Mouse (Mus musculus): ENCODE measurements around the gene Acox2. TPM values are rescaled to one million over a fixed set of nuclear protein-coding genes. Genes with fewer than 3 reads are reported as not detected.

Gene Acox2
- polyA plus RNA-seq (2014; fragmentation: Nextera tagmentation; extraction: Ambion mirVana): 1.0 and 1.2 TPM in 2 replicates

GRCm38 (mm10) chr14:8259166-8259565 is at the start of gene Acox2:
TSS of gene Acox2 (minus strand) at chr14:8259353.
- WGBS: 78% methylated on average over 3 of the region's 3 CpGs
- Histone ChIP-seq H3K4me3 (ENCODE audit: low read depth, low read length) (no peak within 1 kb of the TSS), H3K27me3 (replicated peaks; ENCODE audit: control insufficient read depth, insufficient read depth, low read length) (no peaks in the 10 kb centered on the region), H3K4me2 (no peak within 1 kb of the TSS), H3K36me3 (ENCODE audit: control insufficient read depth, insufficient read depth, low read length) (no peaks in the 10 kb centered on the region), H3K27ac (ENCODE audit: low read depth, low read length) (no peak within 1 kb of the TSS), H3K4me1 (replicated peaks; ENCODE audit: control insufficient read depth, insufficient read depth, low read length) (0 out of 2 replicates have a peak, but pooled peaks cover 2% of the 10 kb centered on the region), H3K9me3 (ENCODE audit: control insufficient read depth, low read length) (no peaks in the 10 kb centered on the region), H3K9ac (ENCODE audit: low read depth, low read length) (no peak within 1 kb of the TSS)
- DNase-seq (ENCODE audit: low spot score) (no peak), ATAC-seq (replicated peaks; ENCODE audit: low FRiP score) (no peak)

- Histone ChIP-seq H3K36me3 (ENCODE audit: control insufficient read depth, insufficient read depth, low read length) (no peaks in the 10 kb centered on the region), H3K4me1 (replicated peaks; ENCODE audit: control insufficient read depth, insufficient read depth, low read length) (no peaks in the 10 kb centered on the region), H3K9ac (ENCODE audit: low read depth, low read length) (no peak overlapping the region), H3K27ac (ENCODE audit: low read depth, low read length) (no peak overlapping the region), H3K4me2 (no peak overlapping the region), H3K27me3 (replicated peaks; ENCODE audit: control insufficient read depth, insufficient read depth, low read length) (peaks cover 3% of the 10 kb centered on the region; the same call in 1 of the 2 replicates), H3K9me3 (ENCODE audit: control insufficient read depth, low read length) (no peaks in the 10 kb centered on the region), H3K4me3 (ENCODE audit: low read depth, low read length) (no peak overlapping the region)
- DNase-seq (ENCODE audit: low spot score): no peak
- ATAC-seq (replicated peaks; ENCODE audit: low FRiP score): no peak
- WGBS: 52% methylated on average over 3 of the region's 3 CpGs
Measured at GRCm38 (mm10) chr14:8308650-8309049, 49.5 kb upstream of the Acox2 start.

DNA sequence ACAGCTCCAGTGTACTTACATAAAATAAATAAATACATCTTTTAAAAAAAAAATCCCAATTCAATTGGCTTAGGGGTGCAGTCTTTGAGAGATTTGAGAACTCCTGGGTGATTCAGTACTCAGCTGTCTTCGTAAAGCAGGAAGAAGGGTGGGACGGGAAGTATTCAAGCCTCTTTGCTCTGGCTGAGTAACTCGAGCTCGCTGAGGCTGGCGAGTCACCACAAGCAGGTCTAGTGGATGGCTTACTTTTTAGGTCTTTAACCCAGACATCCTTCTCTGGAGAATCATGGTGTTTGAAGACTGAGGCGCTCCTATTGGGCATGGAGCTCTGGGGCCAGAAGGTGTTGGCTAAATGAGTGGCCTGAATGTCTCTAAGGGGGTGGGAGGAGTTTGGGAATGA is 47.7 kb upstream of the Acox2 start:
- no peak overlapping the region for H3K4me3 ChIP-seq (ENCODE audit: low read depth, low read length)
- H3K4me2 ChIP-seq: no peak overlapping the region
- DNase-seq (ENCODE audit: low spot score) (no peak), ATAC-seq (replicated peaks; ENCODE audit: low FRiP score) (no peak)
- H3K27ac ChIP-seq (ENCODE audit: low read depth, low read length): no peak overlapping the region
- no peaks in the 10 kb centered on the region for H3K4me1 ChIP-seq (replicated peaks; ENCODE audit: control insufficient read depth, insufficient read depth, low read length)
- H3K27me3 ChIP-seq (replicated peaks; ENCODE audit: control insufficient read depth, insufficient read depth, low read length): peaks cover 3% of the 10 kb centered on the region; the same call in 1 of the 2 replicates
- H3K9me3 ChIP-seq (ENCODE audit: control insufficient read depth, low read length): no peaks in the 10 kb centered on the region
- 71% methylated on average over 6 of the region's 6 CpGs for WGBS
- H3K36me3 ChIP-seq (ENCODE audit: control insufficient read depth, insufficient read depth, low read length): no peaks in the 10 kb centered on the region
- H3K9ac ChIP-seq (ENCODE audit: low read depth, low read length): no peak overlapping the region

DNA sequence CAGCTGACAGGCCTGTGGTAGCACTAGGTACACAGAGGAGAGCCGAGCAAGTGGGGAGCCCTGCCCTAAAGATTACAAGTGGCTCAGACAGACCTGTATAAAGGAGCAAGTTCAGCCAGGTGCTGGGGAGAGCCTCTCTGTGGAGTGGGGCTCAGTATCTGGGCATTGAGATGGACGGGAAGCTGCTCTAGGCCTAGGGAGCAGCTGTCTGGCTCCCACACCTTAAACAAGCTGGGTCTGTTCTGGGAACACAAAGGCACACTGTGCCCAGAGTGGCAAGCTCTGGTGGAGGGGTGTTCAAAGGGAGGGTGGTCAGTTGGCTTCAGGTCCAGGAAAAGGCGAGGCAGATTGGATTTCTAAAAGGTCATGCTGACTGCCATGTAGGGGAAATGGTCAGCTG is 45.9 kb upstream of the Acox2 start:
- Histone ChIP-seq H3K27ac (ENCODE audit: low read depth, low read length) (no peak overlapping the region), H3K4me2 (no peak overlapping the region), H3K4me3 (ENCODE audit: low read depth, low read length) (no peak overlapping the region), H3K4me1 (replicated peaks; ENCODE audit: control insufficient read depth, insufficient read depth, low read length) (no peaks in the 10 kb centered on the region), H3K9ac (ENCODE audit: low read depth, low read length) (no peak overlapping the region), H3K27me3 (replicated peaks; ENCODE audit: control insufficient read depth, insufficient read depth, low read length) (peaks cover 3% of the 10 kb centered on the region; the same call in 1 of the 2 replicates), H3K9me3 (ENCODE audit: control insufficient read depth, low read length) (no peaks in the 10 kb centered on the region), H3K36me3 (ENCODE audit: control insufficient read depth, insufficient read depth, low read length) (no peaks in the 10 kb centered on the region)
- WGBS: 62% methylated on average over 3 of the region's 3 CpGs
- DNase-seq (ENCODE audit: low spot score) (no peak), ATAC-seq (replicated peaks; ENCODE audit: low FRiP score) (no peak)

DNA sequence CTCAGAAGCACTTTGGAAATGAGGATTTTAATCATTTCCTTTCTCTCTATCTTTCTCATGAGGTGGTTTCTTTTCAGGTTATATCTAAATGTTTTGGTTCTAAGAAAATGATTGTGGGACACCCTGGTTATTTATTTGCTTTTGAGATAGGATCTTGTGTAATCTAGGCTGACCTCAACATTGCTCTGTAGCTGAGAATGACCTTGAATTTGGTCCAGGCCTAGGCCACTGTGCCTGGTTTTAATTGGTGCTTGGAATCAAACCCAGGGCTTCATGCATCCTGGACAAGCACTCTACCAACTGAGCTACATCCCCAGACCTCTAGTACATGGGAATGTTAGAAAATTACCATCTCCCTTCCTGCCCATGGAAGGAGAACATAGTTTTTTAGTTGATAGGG is 44.9 kb upstream of the Acox2 start:
- H3K9ac ChIP-seq (ENCODE audit: low read depth, low read length): no peak overlapping the region
- no peak overlapping the region for H3K27ac ChIP-seq (ENCODE audit: low read depth, low read length)
- H3K9me3 ChIP-seq (ENCODE audit: control insufficient read depth, low read length): no peaks in the 10 kb centered on the region
- H3K27me3 ChIP-seq (replicated peaks; ENCODE audit: control insufficient read depth, insufficient read depth, low read length): peaks cover 3% of the 10 kb centered on the region; the same call in 1 of the 2 replicates
- no peak for DNase-seq (ENCODE audit: low spot score)
- H3K4me3 ChIP-seq (ENCODE audit: low read depth, low read length): no peak overlapping the region
- H3K4me2 ChIP-seq: no peak overlapping the region
- ATAC-seq (replicated peaks; ENCODE audit: low FRiP score): no peak
- H3K36me3 ChIP-seq (ENCODE audit: control insufficient read depth, insufficient read depth, low read length): no peaks in the 10 kb centered on the region
- H3K4me1 ChIP-seq (replicated peaks; ENCODE audit: control insufficient read depth, insufficient read depth, low read length): no peaks in the 10 kb centered on the region

DNA sequence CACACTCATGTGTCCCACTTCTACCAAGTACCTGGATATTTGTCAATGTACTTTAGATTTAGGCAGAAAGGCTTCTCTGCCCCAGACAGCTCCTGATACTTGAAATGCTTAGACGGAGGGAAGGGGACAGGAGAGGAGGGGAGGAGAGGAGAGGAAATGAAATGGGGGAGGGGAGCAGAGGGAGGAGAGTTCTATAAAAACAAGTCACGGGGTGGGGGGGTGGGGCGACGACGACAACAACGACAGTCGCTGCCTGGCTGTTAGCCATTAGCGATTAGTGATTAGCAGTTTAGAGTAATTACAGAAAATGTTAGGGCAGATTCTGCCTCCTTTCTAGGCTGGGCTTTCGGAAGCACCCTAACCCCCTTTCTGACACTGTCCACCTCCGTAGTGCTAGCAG is 43.5 kb upstream of the Acox2 start:
- ATAC-seq (replicated peaks; ENCODE audit: low FRiP score): no peak
- no peaks in the 10 kb centered on the region for H3K4me1 ChIP-seq (replicated peaks; ENCODE audit: control insufficient read depth, insufficient read depth, low read length)
- no peak overlapping the region for H3K9ac ChIP-seq (ENCODE audit: low read depth, low read length)
- DNase-seq (ENCODE audit: low spot score): no peak
- H3K9me3 ChIP-seq (ENCODE audit: control insufficient read depth, low read length): no peaks in the 10 kb centered on the region
- H3K36me3 ChIP-seq (ENCODE audit: control insufficient read depth, insufficient read depth, low read length): no peaks in the 10 kb centered on the region
- H3K4me2 ChIP-seq: no peak overlapping the region
- peaks cover 3% of the 10 kb centered on the region; the same call in 1 of the 2 replicates for H3K27me3 ChIP-seq (replicated peaks; ENCODE audit: control insufficient read depth, insufficient read depth, low read length)
- no peak overlapping the region for H3K4me3 ChIP-seq (ENCODE audit: low read depth, low read length)
- WGBS: 17% methylated on average over 10 of the region's 10 CpGs
- no peak overlapping the region for H3K27ac ChIP-seq (ENCODE audit: low read depth, low read length)

GRCm38 (mm10) chr14:8300281-8300680 is 41.1 kb upstream of the Acox2 start:
- no peak for ATAC-seq (replicated peaks; ENCODE audit: low FRiP score)
- H3K4me3 ChIP-seq (ENCODE audit: low read depth, low read length): no peak overlapping the region
- no peak overlapping the region for H3K9ac ChIP-seq (ENCODE audit: low read depth, low read length)
- H3K27me3 ChIP-seq (replicated peaks; ENCODE audit: control insufficient read depth, insufficient read depth, low read length): no peaks in the 10 kb centered on the region; the same call in 1 of the 2 replicates
- no peaks in the 10 kb centered on the region for H3K9me3 ChIP-seq (ENCODE audit: control insufficient read depth, low read length)
- H3K4me2 ChIP-seq: no peak overlapping the region
- H3K27ac ChIP-seq (ENCODE audit: low read depth, low read length): no peak overlapping the region
- no peaks in the 10 kb centered on the region for H3K4me1 ChIP-seq (replicated peaks; ENCODE audit: control insufficient read depth, insufficient read depth, low read length)
- no peaks in the 10 kb centered on the region for H3K36me3 ChIP-seq (ENCODE audit: control insufficient read depth, insufficient read depth, low read length)
- no peak for DNase-seq (ENCODE audit: low spot score)
- 21% methylated on average over 8 of the region's 8 CpGs for WGBS

GRCm38 (mm10) chr14:8297889-8298293 is 38.7 kb upstream of the Acox2 start:
- no peak overlapping the region for H3K27ac ChIP-seq (ENCODE audit: low read depth, low read length)
- H3K4me3 ChIP-seq (ENCODE audit: low read depth, low read length): no peak overlapping the region
- no peaks in the 10 kb centered on the region for H3K4me1 ChIP-seq (replicated peaks; ENCODE audit: control insufficient read depth, insufficient read depth, low read length)
- no peaks in the 10 kb centered on the region for H3K9me3 ChIP-seq (ENCODE audit: control insufficient read depth, low read length)
- no peak overlapping the region for H3K9ac ChIP-seq (ENCODE audit: low read depth, low read length)
- no peaks in the 10 kb centered on the region; the same call in 1 of the 2 replicates for H3K27me3 ChIP-seq (replicated peaks; ENCODE audit: control insufficient read depth, insufficient read depth, low read length)
- no peak overlapping the region for H3K4me2 ChIP-seq
- DNase-seq (ENCODE audit: low spot score) (no peak), ATAC-seq (replicated peaks; ENCODE audit: low FRiP score) (no peak)
- WGBS: 75% methylated on average over 5 of the region's 5 CpGs
- H3K36me3 ChIP-seq (ENCODE audit: control insufficient read depth, insufficient read depth, low read length): no peaks in the 10 kb centered on the region

DNA sequence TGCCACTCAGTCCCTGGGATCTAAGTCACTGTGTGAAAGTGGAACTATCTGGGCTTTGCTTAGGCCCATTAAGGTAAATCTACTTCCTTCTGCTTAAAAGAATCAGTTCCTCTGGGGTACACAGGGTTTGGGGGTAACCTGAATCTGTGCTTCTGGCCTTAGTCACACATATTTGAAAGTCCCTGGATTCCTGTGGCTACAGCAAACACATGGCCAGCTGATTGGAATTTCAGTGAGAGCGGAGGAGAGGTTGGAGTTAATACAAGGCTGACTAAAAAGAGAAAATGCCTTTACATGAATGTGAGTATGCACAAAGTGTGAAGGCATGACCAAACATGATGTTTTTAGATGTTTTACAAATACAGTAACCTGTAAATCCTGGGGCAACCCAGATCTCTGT is 35.1 kb upstream of the Acox2 start:
- H3K4me2 ChIP-seq: no peak overlapping the region
- H3K27ac ChIP-seq (ENCODE audit: low read depth, low read length): no peak overlapping the region
- 81% methylated on average over 1 of the region's 1 CpGs for WGBS
- no peak for DNase-seq (ENCODE audit: low spot score)
- no peaks in the 10 kb centered on the region for H3K4me1 ChIP-seq (replicated peaks; ENCODE audit: control insufficient read depth, insufficient read depth, low read length)
- no peaks in the 10 kb centered on the region; the same call in 1 of the 2 replicates for H3K27me3 ChIP-seq (replicated peaks; ENCODE audit: control insufficient read depth, insufficient read depth, low read length)
- no peaks in the 10 kb centered on the region for H3K36me3 ChIP-seq (ENCODE audit: control insufficient read depth, insufficient read depth, low read length)
- no peak for ATAC-seq (replicated peaks; ENCODE audit: low FRiP score)
- H3K4me3 ChIP-seq (ENCODE audit: low read depth, low read length): no peak overlapping the region
- no peak overlapping the region for H3K9ac ChIP-seq (ENCODE audit: low read depth, low read length)
- H3K9me3 ChIP-seq (ENCODE audit: control insufficient read depth, low read length): no peaks in the 10 kb centered on the region

All from liver, embryonic 11.5 days (tissue).